ENCODE assay signal across 11 mouse cellular contexts in genomic region chr10:117454711-117455591, GRCm38 (mm10).
A peak's percentile ranks its signal among the peaks of the same experiment; 100 is the strongest.
DNase-seq lines count a peak whose midpoint lies in the region; ATAC-seq and TF ChIP-seq lines count a peak whose summit lies in the region.
"Had no signal": no experiment of that assay in that cellular context is flagged by ENCODE, and none has a peak within 500 bp of the region (broad histone marks: within the 10 kb centered on the region; RNA-seq: fewer than 3 reads in every experiment).

No protein-coding gene starts in this region.

- no peak for TF ChIP-seq CTCF in forebrain, postnatal 0 days (IDR thresholded peaks at IDR 0.05; ENCODE audit: low read depth)

- no peaks in the 10 kb centered on the region for H3K4me1 ChIP-seq in forebrain, embryonic 15.5 days
- H3K4me1 ChIP-seq in forebrain, postnatal 0 days (ENCODE audit: insufficient read depth) = no peaks in the 10 kb centered on the region
- H3K4me1 ChIP-seq in lung, embryonic 16.5 days (replicated peaks; ENCODE audit: control insufficient read depth, insufficient read depth, low read length) = peaks cover 5% of the 10 kb centered on the region
- peaks cover 8% of the 10 kb centered on the region for H3K4me1 ChIP-seq in liver, embryonic 11.5 days (replicated peaks; ENCODE audit: control insufficient read depth, insufficient read depth, low read length)
- peaks cover 12% of the 10 kb centered on the region; the same call in 1 of the 2 replicates for H3K4me1 ChIP-seq in embryonic facial prominence, embryonic 10.5 days
- H3K4me1 ChIP-seq: hindbrain, embryonic 10.5 days had no signal

- WGBS in forebrain, embryonic 15.5 days = 68% methylated on average over 12 of the region's 12 CpGs
- 70% methylated on average over 12 of the region's 12 CpGs for WGBS in forebrain, postnatal 0 days
- 52% methylated on average over 12 of the region's 12 CpGs for WGBS in lung, embryonic 16.5 days
- 62% methylated on average over 12 of the region's 12 CpGs for WGBS in liver, embryonic 11.5 days
- WGBS in embryonic facial prominence, embryonic 10.5 days = 72% methylated on average over 12 of the region's 12 CpGs

- H3K4me2 ChIP-seq in forebrain, embryonic 15.5 days (replicated peaks) = no peak overlapping the region
- no peak overlapping the region for H3K4me2 ChIP-seq in forebrain, postnatal 0 days (ENCODE audit: low read depth)
- no peak overlapping the region for H3K4me2 ChIP-seq in lung, embryonic 16.5 days (ENCODE audit: low read depth, low read length)
- no peak overlapping the region for H3K4me2 ChIP-seq in liver, embryonic 11.5 days

- H3K36me3 ChIP-seq in forebrain, embryonic 15.5 days = no peaks in the 10 kb centered on the region
- no peaks in the 10 kb centered on the region for H3K36me3 ChIP-seq in forebrain, postnatal 0 days (ENCODE audit: insufficient read depth)
- H3K36me3 ChIP-seq in lung, embryonic 16.5 days (ENCODE audit: control insufficient read depth, insufficient read depth, low read length) = no peaks in the 10 kb centered on the region
- no peaks in the 10 kb centered on the region for H3K36me3 ChIP-seq in liver, embryonic 11.5 days (ENCODE audit: control insufficient read depth, insufficient read depth, low read length)
- no peaks in the 10 kb centered on the region for H3K36me3 ChIP-seq in embryonic facial prominence, embryonic 10.5 days (replicated peaks)
- H3K36me3 ChIP-seq: hindbrain, embryonic 10.5 days; midbrain, embryonic 10.5 days had no signal

- no peak overlapping the region for H3K27ac ChIP-seq in forebrain, embryonic 15.5 days (replicated peaks)
- no peak overlapping the region for H3K27ac ChIP-seq in forebrain, postnatal 0 days (ENCODE audit: low read depth, low read length)
- H3K27ac ChIP-seq in lung, embryonic 16.5 days (ENCODE audit: low read length) = peak overlapping the region; percentile 49; the same call in 1 of the 2 replicates
- H3K27ac ChIP-seq in liver, embryonic 11.5 days (ENCODE audit: low read depth, low read length) = no peak overlapping the region
- H3K27ac ChIP-seq in embryonic facial prominence, embryonic 10.5 days (replicated peaks) = no peak overlapping the region
- H3K27ac ChIP-seq: hindbrain, embryonic 10.5 days; midbrain, embryonic 10.5 days had no signal

- H3K27me3 ChIP-seq in forebrain, embryonic 15.5 days = no peaks in the 10 kb centered on the region
- H3K27me3 ChIP-seq in forebrain, postnatal 0 days (ENCODE audit: insufficient read depth, low read length) = no peaks in the 10 kb centered on the region
- H3K27me3 ChIP-seq in lung, embryonic 16.5 days (ENCODE audit: control insufficient read depth, insufficient read depth, low read depth, low read length) = no peaks in the 10 kb centered on the region
- no peaks in the 10 kb centered on the region for H3K27me3 ChIP-seq in liver, embryonic 11.5 days (replicated peaks; ENCODE audit: control insufficient read depth, insufficient read depth, low read length)
- no peaks in the 10 kb centered on the region; the same call in 1 of the 2 replicates for H3K27me3 ChIP-seq in embryonic facial prominence, embryonic 10.5 days (replicated peaks; ENCODE audit: low read depth, poor library complexity, severe bottlenecking)

- H3K4me3 ChIP-seq in forebrain, embryonic 15.5 days = no peak overlapping the region
- H3K4me3 ChIP-seq in forebrain, postnatal 0 days (ENCODE audit: low read depth, low read length) = no peak overlapping the region
- H3K4me3 ChIP-seq in lung, embryonic 16.5 days (ENCODE audit: low read length) = no peak overlapping the region
- H3K4me3 ChIP-seq in liver, embryonic 11.5 days (ENCODE audit: low read depth, low read length) = no peak overlapping the region
- no peak overlapping the region for H3K4me3 ChIP-seq in embryonic facial prominence, embryonic 10.5 days
- H3K4me3 ChIP-seq: hindbrain, embryonic 10.5 days; midbrain, embryonic 10.5 days had no signal

- peak; percentile 41; the same call in 1 of the 2 replicates for ATAC-seq in forebrain, embryonic 15.5 days (replicated peaks)
- ATAC-seq in forebrain, postnatal 0 days = no peak
- no peak for ATAC-seq in lung, embryonic 16.5 days (ENCODE audit: low read depth)
- ATAC-seq in liver, embryonic 11.5 days (replicated peaks; ENCODE audit: low FRiP score) = 0 out of 2 replicates have a peak, but pooled peaks have one; percentile 13
- ATAC-seq in activated CD4-positive, CD25-positive, alpha-beta regulatory T cell, adult 4 months = no peak
- ATAC-seq in monocyte, adult 5-6 weeks (replicated peaks; ENCODE audit: insufficient number of reproducible peaks, low FRiP score, low TSS enrichment, poor library complexity, severe bottlenecking) = no peak

- no peak overlapping the region for H3K9ac ChIP-seq in forebrain, embryonic 15.5 days (replicated peaks)
- H3K9ac ChIP-seq in forebrain, postnatal 0 days = no peak overlapping the region
- no peak overlapping the region for H3K9ac ChIP-seq in lung, embryonic 16.5 days (ENCODE audit: low read length)
- no peak overlapping the region for H3K9ac ChIP-seq in liver, embryonic 11.5 days (ENCODE audit: low read depth, low read length)

- no peak for DNase-seq in forebrain, postnatal 0 days
- DNase-seq in lung, postnatal 14 days = no peak
- no peak for DNase-seq in liver, embryonic 11.5 days (ENCODE audit: low spot score)
- DNase-seq in embryonic facial prominence, embryonic 10.5 days (ENCODE audit: low spot score) = no peak
- DNase-seq: cerebellum, adult 11 months had no signal

- H3K9me3 ChIP-seq in forebrain, embryonic 15.5 days = no peaks in the 10 kb centered on the region
- H3K9me3 ChIP-seq in forebrain, postnatal 0 days (ENCODE audit: low read length) = no peaks in the 10 kb centered on the region
- no peaks in the 10 kb centered on the region for H3K9me3 ChIP-seq in lung, embryonic 16.5 days (ENCODE audit: control insufficient read depth, low read length)
- H3K9me3 ChIP-seq in liver, embryonic 11.5 days (ENCODE audit: control insufficient read depth, low read length) = no peaks in the 10 kb centered on the region
- no peaks in the 10 kb centered on the region for H3K9me3 ChIP-seq in embryonic facial prominence, embryonic 10.5 days
- H3K9me3 ChIP-seq: hindbrain, embryonic 10.5 days; midbrain, embryonic 10.5 days had no signal

Comparison
In these comparisons a context has a peak if more than half of its experiments do, and no peak if none do; other contexts are left out.
1. ATAC-seq: peak in forebrain, embryonic 15.5 days (single experiment) and liver, embryonic 11.5 days (single experiment); none in forebrain, postnatal 0 days (single experiment), lung, embryonic 16.5 days (single experiment), activated CD4-positive, CD25-positive, alpha-beta regulatory T cell, adult 4 months (single experiment) and monocyte, adult 5-6 weeks (single experiment).